Mouse (Mus musculus) heart, embryonic 14.5 days (tissue): ENCODE data around the gene Usp24. TPM values are rescaled to one million over a fixed set of nuclear protein-coding genes. Genes with fewer than 3 reads are reported as not detected.

ENCODE experiments used
- ATAC-seq: fragments of 200-750 bp; cut with Nextera tagmentation; 2 replicates; pipeline ENCODE4 v1.8.0; 2017; ENCODE audit warnings: low read depth, moderate TSS enrichment; ENCODE audit not compliant: insufficient number of reproducible peaks, insufficient read depth, low FRiP score
- H3K27ac ChIP-seq, 2 experiments: fragments of 200-500 bp in 1 of 2; fragments of 300-500 bp in 1 of 2; sonication (generic) in 1 of 2; replicated peaks in 1 of 2; 2 replicates each; pipeline ENCODE4 v1.5.1; 2012 to 2014; ENCODE audit warnings: low read depth in 2 of 2, low read length in 2 of 2, control low read depth in 1 of 2, mild to moderate bottlenecking in 1 of 2, mixed read lengths in 1 of 2; ENCODE audit not compliant: control insufficient read depth in 1 of 2, insufficient read depth in 1 of 2
- H3K27me3 ChIP-seq: fragments of 300-500 bp; sonication (generic); 2 replicates; pipeline ENCODE4 v1.6.1; 2014; ENCODE audit warnings: mild to moderate bottlenecking, low read length, control low read depth; ENCODE audit not compliant: control insufficient read depth, insufficient read depth
- H3K36me3 ChIP-seq: fragments of 300-500 bp; sonication (generic); 2 replicates; pipeline ENCODE4 v1.6.1; 2014; ENCODE audit warnings: mild to moderate bottlenecking, control low read depth, low read length, mixed read lengths; ENCODE audit not compliant: control insufficient read depth, insufficient read depth
- H3K4me1 ChIP-seq, 2 experiments: fragments of 200-500 bp in 1 of 2; fragments of 300-500 bp in 1 of 2; sonication (generic) in 1 of 2; 2 replicates each; pipeline ENCODE4 v1.6.1; 2012 to 2014; ENCODE audit warnings: low read length in 2 of 2, control low read depth in 1 of 2, mixed read lengths in 1 of 2; ENCODE audit not compliant: control insufficient read depth in 2 of 2, insufficient read depth in 2 of 2
- H3K4me2 ChIP-seq: fragments of 300-500 bp; sonication (generic); 2 replicates; pipeline ENCODE4 v1.6.1; 2014; ENCODE audit warnings: mild to moderate bottlenecking, low read length
- H3K4me3 ChIP-seq, 2 experiments: fragments of 200-500 bp in 1 of 2; fragments of 300-500 bp in 1 of 2; sonication (generic) in 1 of 2; 2 replicates each; pipeline ENCODE4 v1.5.1; 2012 to 2014; ENCODE audit warnings: low read length in 2 of 2, mild to moderate bottlenecking in 2 of 2, control low read depth in 1 of 2, low read depth in 1 of 2, moderate library complexity in 1 of 2; ENCODE audit not compliant: control insufficient read depth in 1 of 2, insufficient read depth in 1 of 2
- H3K9ac ChIP-seq: fragments of 300-500 bp; sonication (generic); 2 replicates; pipeline ENCODE4 v1.6.1; 2014; ENCODE audit warnings: mild to moderate bottlenecking, low read length
- H3K9me3 ChIP-seq: fragments of 300-500 bp; sonication (generic); 2 replicates; pipeline ENCODE4 v1.6.1; 2016; ENCODE audit warnings: low read length, control low read depth; ENCODE audit not compliant: control insufficient read depth
- WGBS: fragments of 180-500 bp; shearing (Covaris S2); extraction: QIAGEN DNeasy Blood & Tissue Kit; methylation state at CpG from one replicate; pipeline ENCODE4 v1.1.7; 2014; 5-methylcytosine and 5-hydroxymethylcytosine counted together
- polyA plus RNA-seq: library from polyadenylated mRNA; unstranded; fragments of >200 nt; fragmentation: Nextera tagmentation; extraction: Ambion mirVana; gene quantifications from 2 replicates; pipeline ENCODE4 v1.2.1, GENCODE M21; 2014

Usp24 gene
- 11.9 and 12.9 TPM in 2 replicates for polyA plus RNA-seq

GRCm38 (mm10) chr4:106315921-106316350 is at the start of gene Usp24:
Usp24 (plus strand) TSS chr4:106316213.
- under 1% methylated on average over 58 of the region's 60 CpGs for WGBS
- Histone ChIP-seq H3K36me3 (0 out of 2 replicates have a peak, but pooled peaks cover 5% of the 10 kb centered on the region), H3K9me3 (no peaks in the 10 kb centered on the region), H3K4me1 (peaks cover 9 to 43% of the 10 kb centered on the region in 2 experiments), H3K27me3 (no peaks in the 10 kb centered on the region), H3K4me3 (peak within 1 kb of the TSS; percentile 96 to 100), H3K9ac (peak within 1 kb of the TSS; percentile 98), H3K27ac (peak within 1 kb of the TSS; percentile 94 to 96), H3K4me2 (peak within 1 kb of the TSS; percentile 87)
- peak; percentile 83 for ATAC-seq

- Histone ChIP-seq H3K4me2 (no peak overlapping the region), H3K36me3 (no peaks in the 10 kb centered on the region), H3K9me3 (peaks cover 5% of the 10 kb centered on the region; the same call in 1 of the 2 replicates), H3K4me3 (no peak overlapping the region), H3K27me3 (no peaks in the 10 kb centered on the region), H3K27ac (no peak overlapping the region), H3K9ac (no peak overlapping the region), H3K4me1 (peaks cover 18 to 26% of the 10 kb centered on the region in 2 experiments)
- WGBS = 72% methylated on average over 2 of the region's 2 CpGs
- ATAC-seq = no peak
These were observed 39.1 kb upstream of the Usp24 start for GRCm38 (mm10) chr4:106276937-106277336.

- Histone ChIP-seq H3K4me1 (peaks cover 22 to 30% of the 10 kb centered on the region in 2 experiments), H3K27me3 (no peaks in the 10 kb centered on the region), H3K9me3 (no peaks in the 10 kb centered on the region), H3K4me3 (no peak overlapping the region), H3K27ac (no peak overlapping the region), H3K36me3 (no peaks in the 10 kb centered on the region), H3K4me2 (no peak overlapping the region), H3K9ac (no peak overlapping the region)
- ATAC-seq = no peak
- WGBS = 10% methylated on average over 4 of the region's 4 CpGs
These were observed 36.8 kb upstream of the Usp24 start for GRCm38 (mm10) chr4:106279177-106279576.

DNA sequence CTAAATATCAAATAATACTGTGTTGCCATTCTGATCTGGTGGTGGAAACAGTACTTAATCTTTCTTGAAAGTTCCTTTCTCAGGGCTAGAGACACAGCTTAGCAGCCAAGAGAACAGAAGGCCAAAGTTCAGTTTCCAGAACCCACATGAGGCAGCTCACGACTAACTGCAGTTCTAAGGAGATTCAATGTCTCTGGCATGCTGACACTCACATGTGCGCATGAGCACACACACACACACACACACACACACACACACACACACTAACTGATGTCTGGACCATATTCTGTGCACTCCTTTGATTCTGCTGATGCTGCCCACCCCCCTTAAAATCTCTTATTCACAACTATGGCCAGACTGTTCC is 34.9 kb upstream of the Usp24 start:
- no peak for ATAC-seq
- no peaks in the 10 kb centered on the region for H3K36me3 ChIP-seq
- no peaks in the 10 kb centered on the region for H3K9me3 ChIP-seq
- no peak overlapping the region for H3K4me3 ChIP-seq
- peaks cover 22 to 30% of the 10 kb centered on the region in 2 experiments for H3K4me1 ChIP-seq
- peak overlapping the region; percentile 53 for H3K4me2 ChIP-seq
- no peaks in the 10 kb centered on the region for H3K27me3 ChIP-seq
- H3K27ac ChIP-seq = peak overlapping the region; percentile 75 to 85
- 46% methylated on average over 2 of the region's 2 CpGs for WGBS
- H3K9ac ChIP-seq = peak overlapping the region; percentile 27; the same call in 1 of the 2 replicates

DNA sequence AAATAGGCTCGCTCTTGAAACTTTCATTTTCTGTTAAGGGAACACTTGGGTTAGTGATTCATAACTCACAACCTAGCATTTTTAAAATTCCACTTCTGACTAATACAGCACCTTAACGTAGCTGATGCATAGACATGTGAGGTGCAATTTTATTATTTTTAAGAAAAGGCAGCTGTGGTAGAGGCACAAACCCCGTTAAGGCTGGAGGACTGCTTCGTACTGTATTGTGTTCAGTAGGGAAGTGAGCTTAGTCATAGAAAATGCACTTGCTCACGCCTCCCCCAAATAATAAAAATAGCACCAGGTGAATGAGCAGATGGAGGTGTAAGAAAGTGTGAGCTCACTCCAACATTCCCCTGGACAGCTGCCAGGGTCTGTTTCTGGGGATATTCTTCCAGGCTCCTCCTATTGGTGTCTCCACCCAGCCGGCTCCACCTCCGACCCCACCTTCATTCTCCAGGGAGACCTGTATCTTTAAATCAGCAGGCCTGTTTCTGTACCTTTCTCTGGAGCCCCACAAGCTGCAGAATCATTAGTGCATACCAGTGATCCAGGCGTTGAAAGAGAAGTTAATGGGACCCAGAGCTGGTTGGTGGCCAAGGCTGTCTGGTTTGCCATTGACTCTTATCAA is 34.4 kb upstream of the Usp24 start:
- Histone ChIP-seq H3K4me1 (peaks cover 22 to 30% of the 10 kb centered on the region in 2 experiments), H3K27me3 (no peaks in the 10 kb centered on the region), H3K36me3 (no peaks in the 10 kb centered on the region), H3K9ac (peak overlapping the region; percentile 27; the same call in 1 of the 2 replicates), H3K4me3 (no peak overlapping the region), H3K4me2 (peak overlapping the region; percentile 53), H3K27ac (peak overlapping the region; percentile 75 to 85), H3K9me3 (0 out of 2 replicates have a peak, but pooled peaks cover 1% of the 10 kb centered on the region)
- ATAC-seq = peak; percentile 64
- 24% methylated on average over 8 of the region's 8 CpGs for WGBS

DNA sequence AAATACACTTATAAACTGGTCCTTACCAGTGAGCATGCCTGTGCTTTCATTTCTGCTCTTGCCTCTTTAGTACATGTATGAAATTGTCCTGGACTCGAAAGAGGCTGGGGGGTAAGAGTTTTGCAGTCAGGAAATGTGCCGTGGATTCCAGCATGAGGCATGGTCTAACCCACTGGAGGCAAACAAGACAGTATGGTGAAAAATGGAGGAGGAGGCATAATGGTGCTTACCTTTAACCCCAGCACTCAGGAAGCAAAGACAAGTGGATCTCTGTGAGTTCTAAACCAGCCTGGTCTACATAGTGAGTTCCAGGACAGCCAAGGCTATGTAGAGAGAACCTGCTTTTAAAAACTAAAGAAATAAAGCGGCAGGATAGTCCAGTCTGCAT is 33.9 kb upstream of the Usp24 start:
- H3K27ac ChIP-seq = peak overlapping the region; percentile 75 to 85
- 0 out of 2 replicates have a peak, but pooled peaks cover 2% of the 10 kb centered on the region for H3K9me3 ChIP-seq
- H3K4me1 ChIP-seq = peaks cover 25 to 33% of the 10 kb centered on the region in 2 experiments
- WGBS = 42% methylated on average over 3 of the region's 3 CpGs
- no peak overlapping the region for H3K4me3 ChIP-seq
- H3K36me3 ChIP-seq = no peaks in the 10 kb centered on the region
- no peak overlapping the region for H3K4me2 ChIP-seq
- no peaks in the 10 kb centered on the region for H3K27me3 ChIP-seq
- no peak for ATAC-seq
- H3K9ac ChIP-seq = no peak overlapping the region

DNA sequence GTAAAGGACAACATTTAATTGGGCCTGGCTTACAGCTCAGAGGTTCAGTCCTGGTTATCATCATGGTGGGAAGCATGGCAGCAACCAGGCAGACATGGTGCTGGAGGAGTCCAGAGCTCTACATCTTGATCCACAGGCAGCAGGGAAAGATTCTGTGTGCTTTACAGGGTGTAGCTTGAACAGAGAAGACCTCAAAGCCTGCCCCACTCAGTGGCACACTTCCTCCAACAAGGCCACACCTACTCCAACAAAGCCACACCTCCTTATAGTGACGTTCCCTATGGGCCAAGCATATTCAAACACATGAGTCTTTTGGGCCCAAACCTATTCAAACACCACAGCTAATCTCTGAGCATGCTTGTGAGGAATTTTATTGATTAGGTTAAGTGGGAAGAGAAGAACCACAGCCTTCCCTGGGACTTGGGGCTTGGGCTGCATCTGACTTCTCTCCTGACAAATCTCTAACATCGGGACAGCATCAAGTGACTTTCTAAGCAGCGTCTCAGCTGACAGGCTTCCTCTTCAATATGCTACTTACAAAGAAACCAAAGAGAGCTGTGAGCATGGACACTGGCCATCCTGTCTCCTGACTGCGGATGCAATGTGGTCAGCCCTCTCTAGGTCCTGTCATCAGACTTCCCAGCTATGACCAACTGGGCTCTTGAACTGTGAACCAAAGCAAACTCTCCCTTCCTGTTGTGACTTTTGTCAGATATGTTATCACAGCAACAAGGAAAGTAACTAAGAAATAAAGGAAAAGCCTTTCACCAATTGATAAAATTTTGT is 28.9 kb upstream of the Usp24 start:
- H3K27me3 ChIP-seq = no peaks in the 10 kb centered on the region
- no peak overlapping the region for H3K4me2 ChIP-seq
- H3K36me3 ChIP-seq = no peaks in the 10 kb centered on the region
- 0 out of 4 replicates have a peak overlapping the region, but pooled peaks of 1 of the 2 experiments have one; percentile 2 for H3K27ac ChIP-seq
- H3K9me3 ChIP-seq = 0 out of 2 replicates have a peak, but pooled peaks cover 2% of the 10 kb centered on the region
- WGBS = 30% methylated on average over 4 of the region's 4 CpGs
- ATAC-seq = peak; percentile 64; the same call in 1 of the 2 replicates
- H3K4me3 ChIP-seq = no peak overlapping the region
- H3K4me1 ChIP-seq = peaks cover 8 to 9% of the 10 kb centered on the region in 2 experiments; a peak in 3 of 4 replicates
- no peak overlapping the region for H3K9ac ChIP-seq
